Mouse (Mus musculus) neural tube, embryonic 15.5 days (tissue): ENCODE results near the gene Plac9b. TPM values are rescaled to one million over a fixed set of nuclear protein-coding genes. Genes with fewer than 3 reads are reported as not detected.
"Not testable (repeated sequence)": the region's sequence is repeated elsewhere in the genome, so short reads cannot be mapped to it uniquely, and the experiment has no call there.

ENCODE experiments used
- ATAC-seq: fragments of 200-750 bp; cut with Nextera tagmentation; 2 replicates; pipeline ENCODE4 v1.8.0; 2017; ENCODE audit warnings: mild to moderate bottlenecking, moderate TSS enrichment, moderate library complexity; ENCODE audit not compliant: low FRiP score
- H3K27ac ChIP-seq: fragments of 300-500 bp; sonication (generic); replicated peaks from 2 replicates; pipeline ENCODE4 v1.5.1; 2015; ENCODE audit warnings: mild to moderate bottlenecking, inconsistent platforms
- H3K27me3 ChIP-seq: fragments of 300-500 bp; sonication (generic); replicated peaks from 2 replicates; pipeline ENCODE4 v1.6.1; 2015; ENCODE audit warnings: inconsistent platforms
- H3K36me3 ChIP-seq: fragments of 300-500 bp; sonication (generic); 2 replicates; pipeline ENCODE4 v1.6.1; 2015; ENCODE audit warnings: inconsistent platforms
- H3K4me1 ChIP-seq: fragments of 300-500 bp; sonication (generic); 2 replicates; pipeline ENCODE4 v1.6.1; 2015; ENCODE audit warnings: inconsistent platforms
- H3K4me2 ChIP-seq: fragments of 300-500 bp; sonication (generic); 2 replicates; pipeline ENCODE4 v1.6.1; 2015; ENCODE audit warnings: inconsistent platforms, mild to moderate bottlenecking, moderate library complexity
- H3K4me3 ChIP-seq: fragments of 300-500 bp; sonication (generic); replicated peaks from 2 replicates; pipeline ENCODE4 v1.5.1; 2015; ENCODE audit warnings: mild to moderate bottlenecking, inconsistent platforms
- H3K9ac ChIP-seq: fragments of 300-500 bp; sonication (generic); replicated peaks from 2 replicates; pipeline ENCODE4 v1.6.1; 2015; ENCODE audit warnings: mild to moderate bottlenecking, inconsistent platforms
- H3K9me3 ChIP-seq: fragments of 300-500 bp; sonication (generic); replicated peaks from 2 replicates; pipeline ENCODE4 v1.6.1; 2016; ENCODE audit warnings: inconsistent platforms
- WGBS: fragments of 180-500 bp; shearing (Covaris S2); methylation state at CpG from one replicate; pipeline ENCODE4 v1.1.7; 2015; ENCODE audit warnings: mixed read lengths; 5-methylcytosine and 5-hydroxymethylcytosine counted together
- polyA plus RNA-seq: library from polyadenylated mRNA; unstranded; fragments of >200 nt; fragmentation: Nextera tagmentation; extraction: Ambion mirVana; gene quantifications from 2 replicates; pipeline ENCODE4 v1.2.1, GENCODE M21; 2015

The Plac9b gene
- polyA plus RNA-seq, 1 experiment from 2014 or later = 7.2 TPM

GRCm38 (mm10) chr14:26161156-26161555 lies 21.1 kb downstream of the Plac9b start:
- H3K4me3 ChIP-seq, H3K9ac ChIP-seq, ATAC-seq, H3K36me3 ChIP-seq, H3K27me3 ChIP-seq, H3K4me2 ChIP-seq, H3K27ac ChIP-seq, H3K9me3 ChIP-seq, H3K4me1 ChIP-seq: not testable (repeated sequence)
- no CpG with 5 or more reads among the region's 9 CpGs for WGBS

- WGBS = no CpG with 5 or more reads among the region's 7 CpGs
- ATAC-seq, H3K9me3 ChIP-seq, H3K4me1 ChIP-seq, H3K4me3 ChIP-seq, H3K36me3 ChIP-seq, H3K9ac ChIP-seq, H3K27ac ChIP-seq, H3K27me3 ChIP-seq, H3K4me2 ChIP-seq: not testable (repeated sequence)
Observed at GRCm38 (mm10) chr14:26156032-26156431, 26.2 kb downstream of the Plac9b start.

GRCm38 (mm10) chr14:26147095-26147494 lies 35.2 kb downstream of the Plac9b start:
- WGBS = no CpG with 5 or more reads among the region's 2 CpGs
- ATAC-seq = not testable (repeated sequence)

GRCm38 (mm10) chr14:26119095-26119494 lies 63.2 kb downstream of the Plac9b start:
- not testable (repeated sequence) for H3K9me3 ChIP-seq

More at GRCm38 (mm10) chr14:26147095-26147494, 35.2 kb downstream of the Plac9b start:
- not testable (repeated sequence) for H3K36me3 ChIP-seq, H3K4me3 ChIP-seq, H3K9me3 ChIP-seq, H3K27ac ChIP-seq, H3K4me1 ChIP-seq, H3K4me2 ChIP-seq, H3K27me3 ChIP-seq, H3K9ac ChIP-seq

GRCm38 (mm10) chr14:26118550-26119000 lies 63.7 kb downstream of the Plac9b start:
- H3K4me3 ChIP-seq, H3K9me3 ChIP-seq, H3K9ac ChIP-seq, H3K36me3 ChIP-seq, H3K27me3 ChIP-seq, H3K4me2 ChIP-seq, H3K4me1 ChIP-seq, H3K27ac ChIP-seq: not testable (repeated sequence)
- peak; percentile 90 for ATAC-seq
- no CpG with 5 or more reads among the region's 18 CpGs for WGBS

More at GRCm38 (mm10) chr14:26119095-26119494, 63.2 kb downstream of the Plac9b start:
- H3K4me2 ChIP-seq, ATAC-seq, H3K9ac ChIP-seq, H3K27me3 ChIP-seq, H3K4me3 ChIP-seq, H3K4me1 ChIP-seq, H3K36me3 ChIP-seq, H3K27ac ChIP-seq: not testable (repeated sequence)
- no CpG with 5 or more reads among the region's 7 CpGs for whole genome bisulfite sequencing

GRCm38 (mm10) chr14:26118150-26118549 lies 64.1 kb downstream of the Plac9b start, which contains the start of gene Duxbl2:
Gene Duxbl2, plus strand, starts transcription at chr14:26118349.
- not testable (repeated sequence) for H3K4me1 ChIP-seq, H3K4me2 ChIP-seq
- WGBS = no CpG with 5 or more reads among the region's 7 CpGs

More at GRCm38 (mm10) chr14:26118150-26118549, 64.1 kb downstream of the Plac9b start, which contains the start of gene Duxbl2:
- ATAC-seq = peak; percentile 41; the same call in 1 of the 2 replicates
- not testable (repeated sequence) for H3K27ac ChIP-seq, H3K9ac ChIP-seq, H3K27me3 ChIP-seq, H3K4me3 ChIP-seq, H3K36me3 ChIP-seq, H3K9me3 ChIP-seq

Other genes with a start within 250 kb of the Plac9b start
- gene Cphx1, start 244.2 kb downstream of the Plac9b start, polyA plus RNA-seq = not detected in 2 replicates
- 1.9 and 2.2 TPM in 2 replicates for gene Duxbl1, start 203.9 kb downstream of the Plac9b start, polyA plus RNA-seq
- gene Gm9780, start 139.8 kb downstream of the Plac9b start, polyA plus RNA-seq = 6.7 and 11.3 TPM in 2 replicates
- 26.7 and 28.3 TPM in 2 replicates for gene Tmem254c, start 115.1 kb downstream of the Plac9b start, polyA plus RNA-seq
- gene Cphx2, start 101.0 kb downstream of the Plac9b start, polyA plus RNA-seq = not detected in 2 replicates
- not detected in 2 replicates for gene Cphx3, start 100.2 kb downstream of the Plac9b start, polyA plus RNA-seq
- not detected in 2 replicates for gene Duxbl2, start 64.1 kb downstream of the Plac9b start, polyA plus RNA-seq
- 26.5 and 33.1 TPM in 2 replicates for gene Tmem254b, start 24.6 kb upstream of the Plac9b start, polyA plus RNA-seq
- gene Duxbl3, start 75.5 kb upstream of the Plac9b start, polyA plus RNA-seq = 2.4 and 2.6 TPM in 2 replicates